Mouse (Mus musculus) midbrain, embryonic 11.5 days (tissue): ENCODE measurements at regions not wholly inside any gene's neighbourhood (a gene's known extent, or its start where the extent isn't known, plus 50 kb on each side); places are given as distances from the start of the nearest gene placed in this dataset.

Experiments
- ATAC-seq: fragments of 200-750 bp; cut with Nextera tagmentation; 2 replicates; pipeline ENCODE4 v1.8.0; 2017; ENCODE audit warnings: moderate TSS enrichment, moderate library complexity; ENCODE audit not compliant: low FRiP score
- DNase-seq: peaks from one replicate; pipeline ENCODE4 v3.0.0; 2015; ENCODE audit warnings: low spot score; ENCODE audit errors: missing footprints
- H3K27ac ChIP-seq: fragments of 300-500 bp; sonication (generic); 2 replicates; pipeline ENCODE4 v1.5.1; 2014; ENCODE audit warnings: low read depth, low read length
- H3K27me3 ChIP-seq: fragments of 300-500 bp; sonication (generic); 2 replicates; pipeline ENCODE4 v1.6.1; 2014; ENCODE audit warnings: mild to moderate bottlenecking, low read length, moderate library complexity, mixed read lengths; ENCODE audit not compliant: control insufficient read depth, insufficient read depth
- H3K36me3 ChIP-seq: fragments of 300-500 bp; sonication (generic); 2 replicates; pipeline ENCODE4 v1.6.1; 2014; ENCODE audit warnings: mild to moderate bottlenecking, low read length, moderate library complexity, mixed read lengths; ENCODE audit not compliant: control insufficient read depth, insufficient read depth
- H3K4me1 ChIP-seq: fragments of 300-500 bp; sonication (generic); 2 replicates; pipeline ENCODE4 v1.6.1; 2014; ENCODE audit warnings: low read length; ENCODE audit not compliant: control insufficient read depth, insufficient read depth
- H3K4me2 ChIP-seq: fragments of 300-500 bp; sonication (generic); 2 replicates; pipeline ENCODE4 v1.6.1; 2014; ENCODE audit warnings: mild to moderate bottlenecking, moderate library complexity
- H3K4me3 ChIP-seq: fragments of 300-500 bp; sonication (generic); 2 replicates; pipeline ENCODE4 v1.5.1; 2014; ENCODE audit warnings: low read depth, low read length
- H3K9ac ChIP-seq: fragments of 300-500 bp; sonication (generic); 2 replicates; pipeline ENCODE4 v1.6.1; 2014; ENCODE audit warnings: low read length
- H3K9me3 ChIP-seq: fragments of 300-500 bp; sonication (generic); 2 replicates; pipeline ENCODE4 v1.6.1; 2016; ENCODE audit warnings: low read length; ENCODE audit not compliant: control insufficient read depth
- WGBS: fragments of 180-500 bp; shearing (Covaris S2); extraction: QIAGEN DNeasy Blood & Tissue Kit; methylation state at CpG from one replicate; pipeline ENCODE4 v1.1.7; 2014; 5-methylcytosine and 5-hydroxymethylcytosine counted together

- no peak for ATAC-seq
These were observed 180.9 kb upstream of the Tmco5 start for GRCm38 (mm10) chr2:116697542-116697941.

DNA sequence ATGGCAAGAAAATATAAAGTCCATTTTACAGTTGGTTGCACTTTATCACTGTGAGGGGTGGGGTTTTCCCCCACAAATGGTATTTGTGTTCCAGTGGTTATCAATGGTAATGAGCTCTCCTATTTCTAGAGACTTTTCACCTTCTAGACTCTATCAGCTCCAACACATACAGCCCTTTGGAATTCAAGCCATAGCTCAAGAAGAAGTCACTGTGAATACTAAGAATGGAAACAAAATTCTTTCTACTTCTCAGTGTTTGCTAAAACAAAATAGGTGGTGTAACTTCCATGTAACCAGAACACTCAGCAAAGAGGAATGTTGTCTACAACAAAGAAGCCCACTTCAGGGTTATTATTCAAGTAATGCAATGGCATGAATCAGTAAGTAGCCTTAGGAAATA, 173.8 kb upstream of the Tmco5 start:
- H3K4me2 ChIP-seq = no peak overlapping the region
- no peaks in the 10 kb centered on the region for H3K9me3 ChIP-seq
- H3K36me3 ChIP-seq = no peaks in the 10 kb centered on the region
- no peak overlapping the region for H3K9ac ChIP-seq
- no peak for ATAC-seq
- H3K27ac ChIP-seq = no peak overlapping the region
- DNase-seq = no peak
- no peaks in the 10 kb centered on the region for H3K4me1 ChIP-seq
- H3K27me3 ChIP-seq = no peaks in the 10 kb centered on the region
- no peak overlapping the region for H3K4me3 ChIP-seq

More at GRCm38 (mm10) chr2:116697542-116697941, 180.9 kb upstream of the Tmco5 start:
- H3K4me3 ChIP-seq = no peak overlapping the region
- H3K27ac ChIP-seq = no peak overlapping the region
- no peak for DNase-seq
- no peaks in the 10 kb centered on the region for H3K4me1 ChIP-seq
- 67% methylated on average over 5 of the region's 5 CpGs for WGBS
- H3K9me3 ChIP-seq = no peaks in the 10 kb centered on the region
- H3K9ac ChIP-seq = no peak overlapping the region
- H3K27me3 ChIP-seq = no peaks in the 10 kb centered on the region
- no peaks in the 10 kb centered on the region for H3K36me3 ChIP-seq
- no peak overlapping the region for H3K4me2 ChIP-seq

GRCm38 (mm10) chr2:116709608-116710007, 168.9 kb upstream of the Tmco5 start:
- H3K9ac ChIP-seq = no peak overlapping the region
- no peaks in the 10 kb centered on the region for H3K36me3 ChIP-seq
- no peak overlapping the region for H3K27ac ChIP-seq
- no peaks in the 10 kb centered on the region for H3K27me3 ChIP-seq
- H3K9me3 ChIP-seq = no peaks in the 10 kb centered on the region
- ATAC-seq (no peak), DNase-seq (peak; percentile 47)
- H3K4me2 ChIP-seq = no peak overlapping the region
- H3K4me1 ChIP-seq = no peaks in the 10 kb centered on the region
- 76% methylated on average over 4 of the region's 4 CpGs for WGBS
- no peak overlapping the region for H3K4me3 ChIP-seq

DNA sequence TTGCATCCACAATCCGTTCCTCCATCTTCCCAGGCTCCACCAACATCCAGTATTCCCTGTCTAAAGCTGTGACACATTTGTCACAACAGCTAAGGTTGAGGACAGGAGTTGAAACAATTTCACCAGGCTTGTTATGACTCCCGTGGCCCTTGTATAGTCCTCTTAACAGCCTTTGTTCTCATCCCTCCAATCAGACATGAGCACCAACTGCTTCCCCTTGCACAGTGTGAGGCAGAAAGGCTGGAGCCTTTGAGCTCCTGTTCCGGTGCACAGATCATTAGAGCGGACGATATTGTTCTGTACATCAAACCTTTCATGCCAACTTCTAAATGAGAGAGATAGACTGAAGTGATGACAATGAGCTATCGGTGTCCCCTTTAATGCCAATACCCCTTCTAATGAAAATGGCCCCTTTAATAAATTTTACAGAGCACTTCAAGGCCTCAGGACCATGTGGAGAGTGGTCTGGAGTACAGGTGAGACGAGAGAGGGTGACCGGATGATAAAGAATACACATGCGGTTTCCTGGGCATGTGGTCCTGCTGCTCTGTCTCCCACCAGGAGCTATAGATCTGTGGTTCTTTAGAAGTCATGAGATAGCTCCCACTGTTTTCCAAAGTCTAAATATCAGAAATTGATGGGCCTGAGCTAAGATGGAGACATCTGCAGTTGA, 161.8 kb upstream of the Tmco5 start:
- ATAC-seq (peak; percentile 52; the same call in 1 of the 2 replicates), DNase-seq (no peak)
- Histone ChIP-seq H3K9me3 (no peaks in the 10 kb centered on the region), H3K4me1 (no peaks in the 10 kb centered on the region), H3K36me3 (no peaks in the 10 kb centered on the region), H3K27me3 (no peaks in the 10 kb centered on the region), H3K4me2 (no peak overlapping the region), H3K9ac (no peak overlapping the region), H3K27ac (no peak overlapping the region), H3K4me3 (no peak overlapping the region)
- 72% methylated on average over 9 of the region's 9 CpGs for WGBS

- no peak overlapping the region for H3K9ac ChIP-seq
- ATAC-seq (no peak), DNase-seq (no peak)
- no peaks in the 10 kb centered on the region for H3K4me1 ChIP-seq
- H3K36me3 ChIP-seq = no peaks in the 10 kb centered on the region
- no peak overlapping the region for H3K4me3 ChIP-seq
- no peaks in the 10 kb centered on the region for H3K27me3 ChIP-seq
- WGBS = 91% methylated on average over 5 of the region's 5 CpGs
- no peak overlapping the region for H3K4me2 ChIP-seq
- no peaks in the 10 kb centered on the region for H3K9me3 ChIP-seq
- H3K27ac ChIP-seq = no peak overlapping the region
These were observed 159.9 kb upstream of the Tmco5 start for GRCm38 (mm10) chr2:116718637-116719036.

GRCm38 (mm10) chr2:116727591-116727990, 150.9 kb upstream of the Tmco5 start:
- Histone ChIP-seq H3K36me3 (no peaks in the 10 kb centered on the region), H3K27ac (no peak overlapping the region), H3K4me1 (no peaks in the 10 kb centered on the region), H3K9me3 (no peaks in the 10 kb centered on the region), H3K4me2 (no peak overlapping the region), H3K4me3 (no peak overlapping the region), H3K9ac (no peak overlapping the region), H3K27me3 (no peaks in the 10 kb centered on the region)
- ATAC-seq (no peak), DNase-seq (no peak)
- 75% methylated on average over 1 of the region's 1 CpGs for whole genome bisulfite sequencing

DNA sequence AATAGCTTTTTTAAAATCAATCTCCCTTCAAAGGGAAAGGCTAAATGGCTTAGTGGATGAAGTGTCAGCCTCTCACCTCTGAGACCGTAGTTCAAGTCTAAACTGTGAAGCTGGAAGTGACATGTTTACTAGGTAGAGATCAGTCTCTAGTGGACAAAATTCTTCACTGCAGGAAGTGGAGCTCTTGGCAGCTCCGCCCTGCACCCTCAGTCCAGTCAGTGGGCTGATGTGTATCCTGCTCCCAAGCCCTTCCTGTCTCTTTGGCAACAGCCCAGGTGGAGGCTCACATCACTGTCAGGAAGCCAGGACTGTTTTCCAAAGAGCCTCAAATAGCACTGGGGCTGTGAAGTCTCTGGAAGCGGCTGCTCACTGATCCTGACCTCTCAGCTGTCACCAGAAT, 142.8 kb upstream of the Tmco5 start:
- Histone ChIP-seq H3K4me3 (no peak overlapping the region), H3K4me1 (no peaks in the 10 kb centered on the region), H3K9me3 (no peaks in the 10 kb centered on the region), H3K27ac (no peak overlapping the region), H3K9ac (no peak overlapping the region), H3K27me3 (no peaks in the 10 kb centered on the region), H3K4me2 (no peak overlapping the region), H3K36me3 (no peaks in the 10 kb centered on the region)
- 53% methylated on average over 3 of the region's 3 CpGs for WGBS
- peak; percentile 65; the same call in 1 of the 2 replicates for ATAC-seq
- no peak for DNase-seq

DNA sequence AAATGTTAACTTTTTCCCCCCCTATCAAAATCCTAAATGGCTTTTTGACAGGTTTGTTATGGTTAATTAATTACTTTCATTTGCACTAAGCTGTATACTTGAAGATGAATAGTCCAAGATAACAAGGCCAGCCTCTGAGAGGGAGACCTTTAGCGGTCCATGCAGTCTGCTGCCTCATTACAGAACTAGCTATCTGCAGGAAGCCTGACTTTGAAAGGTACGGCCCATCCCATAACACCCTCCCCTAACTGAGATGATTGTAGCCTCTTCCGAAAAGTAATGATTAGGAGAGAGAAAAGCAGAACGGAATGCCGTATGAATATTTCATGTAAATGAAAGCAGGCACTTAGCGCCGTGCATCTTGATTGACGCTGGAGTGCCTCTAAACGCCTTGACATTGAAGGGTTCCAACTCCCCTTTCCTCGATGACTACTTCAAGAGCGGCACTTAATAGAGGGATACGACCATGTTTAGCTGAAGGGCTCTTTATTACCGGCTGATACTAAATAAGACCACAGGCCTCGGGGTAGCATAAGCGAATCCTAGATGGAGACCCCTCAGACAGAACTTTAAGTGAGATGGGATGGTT, 109.9 kb upstream of the Tmco5 start:
- ATAC-seq (no peak), DNase-seq (no peak)
- Histone ChIP-seq H3K36me3 (no peaks in the 10 kb centered on the region), H3K9ac (no peak overlapping the region), H3K4me1 (no peaks in the 10 kb centered on the region), H3K4me2 (no peak overlapping the region), H3K9me3 (no peaks in the 10 kb centered on the region), H3K4me3 (no peak overlapping the region), H3K27ac (no peak overlapping the region), H3K27me3 (no peaks in the 10 kb centered on the region)
- 81% methylated on average over 15 of the region's 15 CpGs for WGBS

DNA sequence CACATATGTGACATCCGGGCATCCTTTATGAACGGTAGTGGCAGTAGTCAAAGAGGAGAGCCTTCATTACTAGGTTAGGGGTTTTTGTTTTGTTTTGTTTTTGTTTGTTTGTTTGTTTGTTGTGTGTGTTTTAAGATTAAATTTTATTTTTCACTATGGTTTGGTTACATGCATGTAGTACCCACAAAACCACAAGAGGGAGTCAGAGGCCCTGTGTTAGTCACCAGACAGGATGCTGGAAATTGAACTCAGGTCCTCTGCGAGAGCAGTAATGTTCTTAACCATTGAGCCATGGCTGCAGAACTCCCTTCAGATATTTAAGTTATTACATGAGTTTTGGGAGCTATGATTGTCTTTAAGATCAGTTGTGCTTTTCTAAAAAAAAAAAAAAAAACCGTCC, 109.3 kb upstream of the Tmco5 start:
- H3K9me3 ChIP-seq = no peaks in the 10 kb centered on the region
- H3K4me1 ChIP-seq = no peaks in the 10 kb centered on the region
- no peaks in the 10 kb centered on the region for H3K36me3 ChIP-seq
- H3K9ac ChIP-seq = no peak overlapping the region
- DNase-seq = no peak
- H3K4me2 ChIP-seq = no peak overlapping the region
- no peak for ATAC-seq
- H3K27ac ChIP-seq = no peak overlapping the region
- no peaks in the 10 kb centered on the region for H3K27me3 ChIP-seq
- 85% methylated on average over 4 of the region's 4 CpGs for WGBS
- H3K4me3 ChIP-seq = no peak overlapping the region
